Mouse (Mus musculus): ENCODE measurements around the gene Slc2a6. TPM values are rescaled to one million over a fixed set of nuclear protein-coding genes. Genes with fewer than 3 reads are reported as not detected.

The Slc2a6 gene
- polyA plus RNA-seq, 1 experiment = 17.5 TPM

- Histone ChIP-seq H3K4me1 (replicated peaks; ENCODE audit: control insufficient read depth, insufficient read depth, low read length) (no peaks in the 10 kb centered on the region), H3K27me3 (ENCODE audit: control insufficient read depth, insufficient read depth, low read length) (no peaks in the 10 kb centered on the region), H3K36me3 (ENCODE audit: control insufficient read depth, insufficient read depth, low read length) (peaks cover 15% of the 10 kb centered on the region), H3K27ac (ENCODE audit: control insufficient read depth, insufficient read depth, low read length) (no peak overlapping the region), H3K4me3 (ENCODE audit: control insufficient read depth, insufficient read depth, low read length) (no peak overlapping the region)
- no peak for DNase-seq
- TF ChIP-seq CTCF (IDR thresholded peaks at IDR 0.05; ENCODE audit: borderline replicate concordance, control insufficient read depth, extremely low read depth, insufficient read depth, low read length, poor library complexity) = no peak
- TF ChIP-seq POLR2A (IDR thresholded peaks at IDR 0.05; ENCODE audit: control insufficient read depth, extremely low read depth, insufficient read depth, low read length, poor library complexity) = no peak
- 97% methylated on average over 2 of the region's 2 CpGs for WGBS
These were observed 8.3 kb downstream of the Slc2a6 start for GRCm38 (mm10) chr2:27019530-27019929.

- H3K27me3 ChIP-seq (ENCODE audit: control insufficient read depth, insufficient read depth, low read length) = no peaks in the 10 kb centered on the region
- H3K4me1 ChIP-seq (replicated peaks; ENCODE audit: control insufficient read depth, insufficient read depth, low read length) = no peaks in the 10 kb centered on the region
- WGBS = 54% methylated on average over 5 of the region's 5 CpGs
- peak; percentile 89 for TF ChIP-seq CTCF (IDR thresholded peaks at IDR 0.05; ENCODE audit: borderline replicate concordance, control insufficient read depth, extremely low read depth, insufficient read depth, low read length, poor library complexity)
- no peak for TF ChIP-seq POLR2A (IDR thresholded peaks at IDR 0.05; ENCODE audit: control insufficient read depth, extremely low read depth, insufficient read depth, low read length, poor library complexity)
- peaks cover 22% of the 10 kb centered on the region for H3K36me3 ChIP-seq (ENCODE audit: control insufficient read depth, insufficient read depth, low read length)
- peak; percentile 60 for DNase-seq
- H3K27ac ChIP-seq (ENCODE audit: control insufficient read depth, insufficient read depth, low read length) = no peak overlapping the region
- H3K4me3 ChIP-seq (ENCODE audit: control insufficient read depth, insufficient read depth, low read length) = no peak overlapping the region
These were observed 10.0 kb downstream of the Slc2a6 start for GRCm38 (mm10) chr2:27017802-27018201.

- under 1% methylated on average over 41 of the region's 43 CpGs for WGBS
These were observed 18.0 kb downstream of the Slc2a6 start, which contains the start of gene Cacfd1 for GRCm38 (mm10) chr2:27009714-27010244. TSS of gene Cacfd1 (plus strand) at chr2:27009926.

GRCm38 (mm10) chr2:27007701-27008100 is 20.1 kb downstream of the Slc2a6 start:
- no peak for DNase-seq

More at GRCm38 (mm10) chr2:27009714-27010244, 18.0 kb downstream of the Slc2a6 start, which contains the start of gene Cacfd1:
- peaks cover 14% of the 10 kb centered on the region for H3K4me1 ChIP-seq (replicated peaks; ENCODE audit: control insufficient read depth, insufficient read depth, low read length)
- peaks cover 7% of the 10 kb centered on the region; the same call in 1 of the 2 replicates for H3K36me3 ChIP-seq (ENCODE audit: control insufficient read depth, insufficient read depth, low read length)
- peak; percentile 90 for DNase-seq
- no peaks in the 10 kb centered on the region for H3K27me3 ChIP-seq (ENCODE audit: control insufficient read depth, insufficient read depth, low read length)
- peak within 1 kb of the TSS; percentile 63 for H3K27ac ChIP-seq (ENCODE audit: control insufficient read depth, insufficient read depth, low read length)
- TF ChIP-seq POLR2A (IDR thresholded peaks at IDR 0.05; ENCODE audit: control insufficient read depth, extremely low read depth, insufficient read depth, low read length, poor library complexity) (peak; percentile 92), CTCF (IDR thresholded peaks at IDR 0.05; ENCODE audit: borderline replicate concordance, control insufficient read depth, extremely low read depth, insufficient read depth, low read length, poor library complexity) (peak; percentile 54; the same call in 1 of the 2 replicates)
- peak within 1 kb of the TSS; percentile 73 for H3K4me3 ChIP-seq (ENCODE audit: control insufficient read depth, insufficient read depth, low read length)

GRCm38 (mm10) chr2:27006255-27006654 is 21.5 kb downstream of the Slc2a6 start:
- peaks cover 14% of the 10 kb centered on the region for H3K4me1 ChIP-seq (replicated peaks; ENCODE audit: control insufficient read depth, insufficient read depth, low read length)
- WGBS = 92% methylated on average over 4 of the region's 4 CpGs

More at GRCm38 (mm10) chr2:27007701-27008100, 20.1 kb downstream of the Slc2a6 start:
- 77% methylated on average over 7 of the region's 7 CpGs for WGBS
- Histone ChIP-seq H3K27ac (ENCODE audit: control insufficient read depth, insufficient read depth, low read length) (no peak overlapping the region), H3K4me3 (ENCODE audit: control insufficient read depth, insufficient read depth, low read length) (no peak overlapping the region), H3K36me3 (ENCODE audit: control insufficient read depth, insufficient read depth, low read length) (no peaks in the 10 kb centered on the region), H3K4me1 (replicated peaks; ENCODE audit: control insufficient read depth, insufficient read depth, low read length) (peaks cover 14% of the 10 kb centered on the region), H3K27me3 (ENCODE audit: control insufficient read depth, insufficient read depth, low read length) (no peaks in the 10 kb centered on the region)
- no peak for TF ChIP-seq POLR2A (IDR thresholded peaks at IDR 0.05; ENCODE audit: control insufficient read depth, extremely low read depth, insufficient read depth, low read length, poor library complexity)
- TF ChIP-seq CTCF (IDR thresholded peaks at IDR 0.05; ENCODE audit: borderline replicate concordance, control insufficient read depth, extremely low read depth, insufficient read depth, low read length, poor library complexity) = no peak

GRCm38 (mm10) chr2:26997993-26998392 is 29.8 kb downstream of the Slc2a6 start:
- Histone ChIP-seq H3K4me1 (replicated peaks; ENCODE audit: control insufficient read depth, insufficient read depth, low read length) (no peaks in the 10 kb centered on the region), H3K36me3 (ENCODE audit: control insufficient read depth, insufficient read depth, low read length) (no peaks in the 10 kb centered on the region), H3K27ac (ENCODE audit: control insufficient read depth, insufficient read depth, low read length) (no peak overlapping the region), H3K4me3 (ENCODE audit: control insufficient read depth, insufficient read depth, low read length) (no peak overlapping the region), H3K27me3 (ENCODE audit: control insufficient read depth, insufficient read depth, low read length) (no peaks in the 10 kb centered on the region)
- no peak for DNase-seq
- TF ChIP-seq POLR2A (IDR thresholded peaks at IDR 0.05; ENCODE audit: control insufficient read depth, extremely low read depth, insufficient read depth, low read length, poor library complexity) (no peak), CTCF (IDR thresholded peaks at IDR 0.05; ENCODE audit: borderline replicate concordance, control insufficient read depth, extremely low read depth, insufficient read depth, low read length, poor library complexity) (no peak)
- 90% methylated on average over 7 of the region's 7 CpGs for WGBS

More at GRCm38 (mm10) chr2:27006255-27006654, 21.5 kb downstream of the Slc2a6 start:
- Histone ChIP-seq H3K27ac (ENCODE audit: control insufficient read depth, insufficient read depth, low read length) (no peak overlapping the region), H3K27me3 (ENCODE audit: control insufficient read depth, insufficient read depth, low read length) (no peaks in the 10 kb centered on the region), H3K4me3 (ENCODE audit: control insufficient read depth, insufficient read depth, low read length) (no peak overlapping the region), H3K36me3 (ENCODE audit: control insufficient read depth, insufficient read depth, low read length) (no peaks in the 10 kb centered on the region)
- DNase-seq = no peak
- no peak for TF ChIP-seq POLR2A (IDR thresholded peaks at IDR 0.05; ENCODE audit: control insufficient read depth, extremely low read depth, insufficient read depth, low read length, poor library complexity)
- no peak for TF ChIP-seq CTCF (IDR thresholded peaks at IDR 0.05; ENCODE audit: borderline replicate concordance, control insufficient read depth, extremely low read depth, insufficient read depth, low read length, poor library complexity)
